Mouse (Mus musculus) bone marrow macrophage, adult 2 months (primary cell): ENCODE data around the gene Olfr1499.

Source experiments
- CTCF ChIP-seq: IDR thresholded peaks from 2 replicates; pipeline ENCODE4 v1.5.1; 2012; ENCODE audit warnings: low read depth, mild to moderate bottlenecking, low read length, moderate library complexity
- POLR2A ChIP-seq: IDR thresholded peaks from 2 replicates; pipeline ENCODE4 v1.6.1; 2012; ENCODE audit warnings: mild to moderate bottlenecking, low read depth, low read length, borderline replicate concordance

- TF ChIP-seq POLR2A: no peak
- no peak for TF ChIP-seq CTCF
Measured at GRCm38 (mm10) chr19:13764306-13764705, 54.9 kb downstream of the Olfr1499 start, which contains the start of gene Olfr1495.
